Mouse (Mus musculus) liver, postnatal 0 days (tissue): Measurements from ENCODE around the gene Anp32b. TPM values are rescaled to one million over a fixed set of nuclear protein-coding genes. Genes with fewer than 3 reads are reported as not detected.
A peak's percentile ranks its signal among the peaks of the same experiment; 100 is the strongest.

Experiments
- ATAC-seq: fragments of 200-750 bp; cut with Nextera tagmentation; 2 replicates; pipeline ENCODE4 v1.8.0; 2017; ENCODE audit warnings: mild to moderate bottlenecking, moderate library complexity
- DNase-seq: peaks from one replicate; pipeline ENCODE4 v3.0.0-alpha.2; 2016
- H3K27ac ChIP-seq: fragments of 300-500 bp; sonication (generic); 2 replicates; pipeline ENCODE4 v1.5.1; 2014; ENCODE audit warnings: antibody characterized with exemption, moderate library complexity, mild to moderate bottlenecking, low read depth
- H3K27me3 ChIP-seq: fragments of 300-500 bp; sonication (generic); 2 replicates; pipeline ENCODE4 v1.6.1; 2014; ENCODE audit warnings: low read length, control low read depth, mixed read lengths; ENCODE audit not compliant: insufficient read depth
- H3K36me3 ChIP-seq: fragments of 300-500 bp; sonication (generic); replicated peaks from 2 replicates; pipeline ENCODE4 v1.6.1; 2014; ENCODE audit warnings: mild to moderate bottlenecking, control low read depth, low read length, moderate library complexity, mixed read lengths; ENCODE audit not compliant: insufficient read depth
- H3K4me1 ChIP-seq: fragments of 300-500 bp; sonication (generic); 2 replicates; pipeline ENCODE4 v1.6.1; 2014; ENCODE audit warnings: antibody characterized with exemption, mild to moderate bottlenecking, control low read depth; ENCODE audit not compliant: insufficient read depth
- H3K4me2 ChIP-seq: fragments of 300-500 bp; sonication (generic); 2 replicates; pipeline ENCODE4 v1.6.1; 2014; ENCODE audit warnings: low read depth, mild to moderate bottlenecking, low read length, moderate library complexity, mixed read lengths
- H3K4me3 ChIP-seq: fragments of 300-500 bp; sonication (generic); 2 replicates; pipeline ENCODE4 v1.5.1; 2014; ENCODE audit warnings: low read depth, low read length
- H3K9ac ChIP-seq: fragments of 300-500 bp; sonication (generic); replicated peaks from 2 replicates; pipeline ENCODE4 v1.6.1; 2014; ENCODE audit warnings: mild to moderate bottlenecking, moderate library complexity
- H3K9me3 ChIP-seq: fragments of 300-500 bp; sonication (generic); 2 replicates; pipeline ENCODE4 v1.6.1; 2016; ENCODE audit warnings: mild to moderate bottlenecking, control low read depth, low read length, mixed read lengths
- CTCF ChIP-seq: sonication (generic); IDR thresholded peaks from 2 replicates; pipeline ENCODE4 v1.5.1; 2016; ENCODE audit warnings: antibody characterized with exemption, low read depth
- EP300 ChIP-seq: IDR thresholded peaks from 2 replicates; pipeline ENCODE4 v1.6.1; 2016; ENCODE audit warnings: antibody characterized with exemption, low read depth, mild to moderate bottlenecking
- WGBS: fragments of 180-500 bp; shearing (Covaris S2); extraction: QIAGEN DNeasy Blood & Tissue Kit; methylation state at CpG from one replicate; pipeline ENCODE4 v1.1.7; 2014; ENCODE audit not compliant: insufficient replicate concordance; 5-methylcytosine and 5-hydroxymethylcytosine counted together
- polyA plus RNA-seq: library from polyadenylated mRNA; unstranded; fragments of >200 nt; fragmentation: Nextera tagmentation; extraction: Ambion mirVana; gene quantifications from 2 replicates; pipeline ENCODE4 v1.2.1, GENCODE M21; 2015

Gene Anp32b
- polyA plus RNA-seq, 1 experiment from 2014 or later: 188 TPM

DNA sequence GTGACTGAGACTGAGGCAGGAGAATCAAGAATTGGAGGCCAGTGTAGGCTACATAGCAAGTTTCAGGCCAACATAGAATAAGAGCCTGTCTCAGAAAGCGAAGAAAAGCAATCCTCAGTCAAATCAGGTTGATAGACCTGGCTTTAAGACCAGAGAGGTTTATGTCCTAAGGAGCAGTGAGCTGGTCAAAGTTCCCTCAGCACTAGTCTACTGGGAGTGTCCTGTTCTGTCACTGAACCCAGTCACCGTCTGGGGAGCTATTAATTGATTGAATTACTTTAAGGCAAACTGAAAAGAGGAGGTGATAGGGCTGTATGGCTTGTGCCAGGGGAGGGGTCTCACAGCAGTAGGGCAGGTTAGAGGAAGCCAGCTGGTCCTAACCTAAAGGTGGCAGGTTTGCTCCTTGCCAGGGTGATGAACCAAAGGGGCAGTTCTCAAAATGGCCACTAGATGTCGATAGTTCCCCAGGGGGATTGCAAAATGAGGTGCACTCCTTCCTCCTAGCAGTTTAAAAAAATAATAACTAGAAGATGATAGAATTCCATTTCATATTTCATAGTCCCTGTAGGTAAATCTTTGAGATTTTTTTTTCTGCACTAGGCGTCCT, 46.7 kb downstream of the Anp32b start:
- TF ChIP-seq EP300 (no peak), CTCF (peak; percentile 99)
- no peak overlapping the region for H3K4me2 ChIP-seq
- no peak overlapping the region for H3K9ac ChIP-seq
- H3K36me3 ChIP-seq: peaks cover 58% of the 10 kb centered on the region
- ATAC-seq (0 out of 2 replicates have a peak, but pooled peaks have one; percentile 20), DNase-seq (peak; percentile 86)
- 50% methylated on average over 4 of the region's 4 CpGs for WGBS
- no peaks in the 10 kb centered on the region for H3K4me1 ChIP-seq
- H3K27ac ChIP-seq: no peak overlapping the region
- H3K27me3 ChIP-seq: no peaks in the 10 kb centered on the region
- H3K9me3 ChIP-seq: no peaks in the 10 kb centered on the region
- no peak overlapping the region for H3K4me3 ChIP-seq

DNA sequence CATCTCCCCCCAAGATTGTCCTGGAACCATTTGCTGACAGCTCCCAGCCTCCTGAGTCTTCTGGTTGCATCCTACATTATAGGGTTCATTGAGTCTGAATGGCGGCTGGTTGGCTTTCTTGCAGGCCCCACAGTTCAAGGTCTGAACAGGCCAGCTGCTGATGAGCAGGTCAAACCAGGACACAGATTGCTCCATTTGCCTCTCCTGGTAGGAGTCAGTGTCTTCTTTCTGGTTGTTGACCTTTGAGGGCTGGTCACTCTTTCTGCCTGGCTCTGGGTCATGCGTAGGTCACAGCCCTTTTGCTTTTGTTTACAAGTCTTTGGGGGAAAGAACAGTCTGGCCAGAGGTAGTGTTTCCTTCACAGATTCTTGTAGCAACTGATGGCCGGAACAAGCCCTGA, 47.8 kb downstream of the Anp32b start:
- H3K27me3 ChIP-seq: no peaks in the 10 kb centered on the region
- H3K27ac ChIP-seq: peak overlapping the region; percentile 61
- peak; percentile 45 for DNase-seq
- peak; percentile 25; the same call in 1 of the 2 replicates for TF ChIP-seq EP300
- TF ChIP-seq CTCF: no peak
- no peak overlapping the region for H3K9ac ChIP-seq
- no peak overlapping the region for H3K4me3 ChIP-seq
- H3K36me3 ChIP-seq: peaks cover 55% of the 10 kb centered on the region
- peak; percentile 85 for ATAC-seq
- H3K9me3 ChIP-seq: no peaks in the 10 kb centered on the region
- no peak overlapping the region for H3K4me2 ChIP-seq
- WGBS: 65% methylated on average over 3 of the region's 3 CpGs
- no peaks in the 10 kb centered on the region; the same call in 1 of the 2 replicates for H3K4me1 ChIP-seq

GRCm38 (mm10) chr4:46498976-46499375, 48.3 kb downstream of the Anp32b start:
- peak overlapping the region; percentile 61 for H3K27ac ChIP-seq
- no peak overlapping the region for H3K4me3 ChIP-seq
- H3K4me2 ChIP-seq: no peak overlapping the region
- no peak for ATAC-seq
- DNase-seq: peak; percentile 62
- TF ChIP-seq CTCF (peak; percentile 90), EP300 (no peak)
- 15% methylated on average over 4 of the region's 4 CpGs for WGBS
- no peaks in the 10 kb centered on the region for H3K9me3 ChIP-seq
- H3K9ac ChIP-seq: no peak overlapping the region
- peaks cover 52% of the 10 kb centered on the region for H3K36me3 ChIP-seq
- peaks cover 1% of the 10 kb centered on the region for H3K4me1 ChIP-seq
- no peaks in the 10 kb centered on the region for H3K27me3 ChIP-seq

DNA sequence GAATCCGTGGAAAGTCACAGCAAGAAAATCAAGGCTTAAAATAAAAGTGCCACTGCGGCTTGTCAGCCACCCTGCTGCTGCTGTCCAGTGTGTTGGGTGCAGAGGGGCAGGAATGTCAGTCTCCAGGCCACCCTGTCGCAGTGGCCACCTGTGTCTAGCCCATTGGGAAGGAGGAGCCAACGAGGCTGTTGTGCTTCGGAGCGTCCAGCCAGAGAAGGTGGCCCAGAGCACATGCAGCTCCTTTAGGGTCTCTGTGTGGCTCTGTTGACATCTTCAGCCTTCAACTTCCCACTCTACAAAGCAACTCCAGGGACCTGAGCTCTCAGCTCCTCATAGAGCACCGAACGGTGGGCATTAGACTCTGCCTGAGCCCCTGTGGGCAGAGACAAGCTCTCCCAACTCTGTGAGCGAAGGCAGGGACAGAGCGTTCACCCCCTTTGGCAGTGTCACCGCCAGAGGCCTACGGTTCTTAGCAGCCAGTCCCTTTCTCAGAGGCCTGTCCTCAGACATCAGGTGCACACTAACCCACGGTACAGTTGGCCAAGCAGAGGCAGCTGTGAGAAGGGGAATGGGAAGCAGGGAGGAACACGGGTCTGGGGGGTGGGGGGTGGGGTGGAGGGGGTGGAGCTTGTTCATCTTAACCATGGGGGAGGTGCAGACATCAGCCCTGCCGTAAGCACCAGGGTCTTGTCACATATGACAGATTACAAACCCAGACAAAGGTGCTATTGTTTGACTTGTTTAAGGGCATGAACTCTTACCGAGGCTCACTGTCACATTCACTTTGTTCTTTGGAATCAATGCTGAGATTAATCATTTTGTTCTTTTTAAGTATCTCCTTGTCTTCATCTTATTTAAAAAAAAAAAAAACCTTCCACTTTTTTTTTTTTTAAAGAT, 52.2 kb downstream of the Anp32b start:
- no peaks in the 10 kb centered on the region for H3K9me3 ChIP-seq
- no peak overlapping the region for H3K4me3 ChIP-seq
- H3K27me3 ChIP-seq: no peaks in the 10 kb centered on the region
- H3K4me2 ChIP-seq: no peak overlapping the region
- no peak overlapping the region for H3K27ac ChIP-seq
- no peak for DNase-seq
- ATAC-seq: no peak
- H3K36me3 ChIP-seq: peaks cover 41% of the 10 kb centered on the region
- H3K4me1 ChIP-seq: peaks cover 17% of the 10 kb centered on the region
- WGBS: 79% methylated on average over 16 of the region's 16 CpGs
- H3K9ac ChIP-seq: no peak overlapping the region
- TF ChIP-seq CTCF: no peak
- no peak for TF ChIP-seq EP300

DNA sequence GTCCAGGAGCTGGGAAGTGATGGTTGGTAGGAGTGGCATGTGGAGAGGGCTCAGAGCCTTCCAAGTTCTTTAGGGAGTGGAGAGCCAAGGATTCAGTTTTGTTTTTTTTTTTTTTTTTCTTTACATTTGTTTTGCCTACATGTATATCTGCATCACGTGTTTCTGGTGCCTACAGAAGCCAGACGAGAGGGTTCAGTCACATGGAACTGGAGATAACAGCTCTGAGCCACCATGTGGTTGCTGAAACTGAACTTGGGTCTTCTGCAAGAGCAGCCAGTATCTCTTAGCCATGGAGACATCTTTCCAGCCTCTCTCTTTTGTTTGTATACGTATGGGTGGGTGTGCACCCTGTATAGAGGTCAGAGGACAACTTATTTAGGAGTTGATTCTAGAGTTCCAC, 53.2 kb downstream of the Anp32b start:
- ATAC-seq (peak; percentile 4; the same call in 1 of the 2 replicates), DNase-seq (no peak)
- Histone ChIP-seq H3K27me3 (no peaks in the 10 kb centered on the region), H3K4me1 (peaks cover 19% of the 10 kb centered on the region), H3K9ac (no peak overlapping the region), H3K4me3 (no peak overlapping the region), H3K36me3 (peaks cover 41% of the 10 kb centered on the region), H3K27ac (no peak overlapping the region), H3K4me2 (no peak overlapping the region), H3K9me3 (no peaks in the 10 kb centered on the region)
- 46% methylated on average over 3 of the region's 3 CpGs for WGBS
- TF ChIP-seq EP300 (no peak), CTCF (no peak)

DNA sequence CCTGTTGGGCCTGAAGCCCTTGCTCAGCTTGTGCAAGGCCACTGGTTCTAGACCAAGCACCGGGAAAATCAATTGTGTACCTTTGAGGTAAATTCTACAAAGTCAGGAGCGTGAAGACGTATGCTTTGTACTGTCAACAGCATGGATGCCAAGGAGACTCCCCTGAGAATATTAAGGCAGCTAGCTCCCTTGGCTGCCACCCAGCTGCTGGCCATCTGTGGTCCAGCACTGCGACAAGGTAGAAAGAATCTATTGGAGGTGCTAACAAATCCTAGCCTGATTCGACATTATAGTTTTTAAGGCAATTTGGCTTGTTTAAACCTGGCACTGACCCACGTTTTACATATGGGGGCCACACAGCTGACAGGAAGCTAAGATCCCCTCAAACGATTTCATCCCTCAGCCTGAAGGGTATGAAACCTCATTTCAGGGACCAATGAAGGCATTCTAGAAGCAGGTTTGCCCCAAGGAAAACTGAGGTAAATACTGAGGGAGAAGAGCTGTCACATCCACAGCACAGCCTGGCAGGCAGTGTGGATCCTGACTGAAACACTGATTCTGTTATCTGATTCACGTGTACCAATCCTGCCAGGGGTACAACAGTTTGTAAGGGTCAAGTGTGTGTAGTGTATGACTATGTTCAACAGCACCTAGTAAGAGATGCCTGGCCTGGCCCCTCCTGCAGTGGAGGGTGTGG, 54.8 kb downstream of the Anp32b start:
- Histone ChIP-seq H3K27me3 (no peaks in the 10 kb centered on the region), H3K36me3 (peaks cover 29% of the 10 kb centered on the region), H3K9ac (no peak overlapping the region), H3K27ac (no peak overlapping the region), H3K4me2 (no peak overlapping the region), H3K4me1 (peaks cover 19% of the 10 kb centered on the region), H3K4me3 (no peak overlapping the region), H3K9me3 (no peaks in the 10 kb centered on the region)
- ATAC-seq (no peak), DNase-seq (no peak)
- no peak for TF ChIP-seq CTCF
- no peak for TF ChIP-seq EP300
- 73% methylated on average over 8 of the region's 8 CpGs for WGBS
